Mouse (Mus musculus) hindbrain, embryonic 15.5 days (tissue): ENCODE measurements around the gene Tub. TPM values are rescaled to one million over a fixed set of nuclear protein-coding genes. Genes with fewer than 3 reads are reported as not detected.
A peak's percentile ranks its signal among the peaks of the same experiment; 100 is the strongest.

Source experiments
- ATAC-seq: fragments of 200-750 bp; cut with Nextera tagmentation; 2 replicates; pipeline ENCODE4 v1.8.0; 2017; ENCODE audit warnings: low read depth, moderate number of reproducible peaks, moderate TSS enrichment; ENCODE audit not compliant: low FRiP score
- H3K27ac ChIP-seq: fragments of 300-500 bp; sonication (generic); replicated peaks from 2 replicates; pipeline ENCODE4 v1.5.1; 2015; ENCODE audit warnings: mild to moderate bottlenecking, inconsistent platforms
- H3K27me3 ChIP-seq: fragments of 300-500 bp; sonication (generic); 2 replicates; pipeline ENCODE4 v1.6.1; 2015; ENCODE audit warnings: control low read depth, inconsistent platforms
- H3K36me3 ChIP-seq: fragments of 300-500 bp; sonication (generic); 2 replicates; pipeline ENCODE4 v1.6.1; 2015; ENCODE audit warnings: control low read depth, inconsistent platforms
- H3K4me1 ChIP-seq: fragments of 300-500 bp; sonication (generic); replicated peaks from 2 replicates; pipeline ENCODE4 v1.6.1; 2015; ENCODE audit warnings: control low read depth, inconsistent platforms
- H3K4me2 ChIP-seq: fragments of 300-500 bp; sonication (generic); 2 replicates; pipeline ENCODE4 v1.6.1; 2015; ENCODE audit warnings: moderate library complexity, mild to moderate bottlenecking, inconsistent platforms
- H3K4me3 ChIP-seq: fragments of 300-500 bp; sonication (generic); 2 replicates; pipeline ENCODE4 v1.5.1; 2015; ENCODE audit warnings: mild to moderate bottlenecking, inconsistent platforms
- H3K9ac ChIP-seq: fragments of 300-500 bp; sonication (generic); 2 replicates; pipeline ENCODE4 v1.6.1; 2015; ENCODE audit warnings: inconsistent platforms
- H3K9me3 ChIP-seq: fragments of 300-500 bp; sonication (generic); 2 replicates; pipeline ENCODE4 v1.6.1; 2016; ENCODE audit warnings: control low read depth, inconsistent platforms
- WGBS: fragments of 180-500 bp; shearing (Covaris S2); methylation state at CpG from one replicate; pipeline ENCODE4 v1.1.7; 2015; 5-methylcytosine and 5-hydroxymethylcytosine counted together
- polyA plus RNA-seq: library from polyadenylated mRNA; unstranded; fragments of >200 nt; fragmentation: Nextera tagmentation; extraction: Ambion mirVana; gene quantifications from 2 replicates; pipeline ENCODE4 v1.2.1, GENCODE M21; 2015

Tub gene
- polyA plus RNA-seq, result 45.8 and 51.4 TPM in 2 replicates

DNA sequence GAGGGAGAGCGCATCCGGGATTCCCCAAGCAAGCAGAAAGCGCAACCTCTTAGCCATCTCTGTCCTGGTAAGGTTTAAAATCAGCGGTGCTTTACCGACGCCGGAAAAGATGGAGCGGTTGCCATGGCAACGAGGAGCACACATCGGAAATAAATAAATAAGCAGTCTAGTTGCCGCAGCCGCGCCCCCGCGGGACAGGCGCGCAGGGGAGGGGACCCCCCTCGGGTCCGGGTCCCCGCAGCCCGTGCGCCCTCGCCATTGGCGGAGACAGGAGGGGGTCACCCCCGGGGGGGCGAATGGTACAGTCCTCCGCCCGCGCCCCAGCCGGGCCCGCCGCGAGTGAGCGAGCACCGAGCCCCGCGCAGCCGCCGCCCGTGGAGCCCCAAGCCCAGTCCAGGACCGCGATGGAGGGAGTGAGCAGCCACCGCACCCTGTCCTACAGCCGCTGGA, at the start of gene Tub:
TSS of gene Tub (plus strand) at position 27 of the 450 bp plus-strand sequence.
- Histone ChIP-seq H3K9ac (peak within 1 kb of the TSS; percentile 72), H3K4me3 (peak within 1 kb of the TSS; percentile 69), H3K27ac (peak within 1 kb of the TSS; percentile 85), H3K27me3 (peaks cover 9% of the 10 kb centered on the region; the same call in 1 of the 2 replicates), H3K36me3 (no peaks in the 10 kb centered on the region), H3K4me1 (peaks cover 23% of the 10 kb centered on the region), H3K9me3 (no peaks in the 10 kb centered on the region), H3K4me2 (peak within 1 kb of the TSS; percentile 85)
- WGBS, result under 1% methylated on average over 44 of the region's 44 CpGs
- ATAC-seq, result peak; percentile 87

DNA sequence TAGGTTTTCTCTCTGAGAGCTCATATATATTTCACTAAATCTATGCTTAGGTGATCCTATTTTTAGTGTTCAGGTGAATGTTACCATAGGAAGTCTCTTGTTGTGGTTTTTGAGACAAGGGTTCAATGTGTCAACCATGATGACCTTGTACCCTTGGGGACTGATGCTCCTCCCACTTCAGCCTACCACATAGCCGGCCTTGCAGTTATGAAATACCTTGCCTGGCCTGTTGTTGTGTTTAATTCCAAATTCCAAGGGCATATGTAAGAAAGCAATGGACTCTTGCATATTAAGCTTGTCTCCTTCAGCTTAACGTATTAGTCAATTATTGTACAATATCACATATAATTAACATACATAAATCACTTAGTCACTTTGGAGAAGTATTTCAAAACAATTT, 46.2 kb upstream of the Tub start:
- Histone ChIP-seq H3K27me3 (no peaks in the 10 kb centered on the region), H3K9ac (no peak overlapping the region), H3K4me1 (no peaks in the 10 kb centered on the region), H3K4me3 (no peak overlapping the region), H3K36me3 (no peaks in the 10 kb centered on the region), H3K27ac (no peak overlapping the region), H3K9me3 (no peaks in the 10 kb centered on the region), H3K4me2 (no peak overlapping the region)
- no peak for ATAC-seq
- WGBS, result 75% methylated on average over 2 of the region's 2 CpGs

DNA sequence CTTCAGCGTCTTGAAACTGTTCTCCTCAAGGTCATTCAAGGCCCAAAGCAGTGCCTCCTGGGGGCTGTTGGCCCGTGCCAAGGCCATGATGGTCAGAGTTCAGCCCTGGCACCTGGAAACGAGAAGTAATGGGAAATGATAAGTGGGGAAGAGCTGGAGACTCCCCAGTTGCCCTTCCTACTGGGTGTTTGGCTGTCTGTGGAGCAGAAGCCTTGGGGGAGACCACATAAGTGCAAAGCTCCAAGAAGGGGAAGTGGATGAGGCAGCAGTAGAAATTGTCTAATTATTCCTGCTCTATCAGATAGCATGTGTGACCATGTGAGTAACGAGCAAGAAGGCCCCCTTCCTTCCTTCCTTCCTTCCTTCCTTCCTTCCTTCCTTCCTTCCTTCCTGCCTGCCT, 23.1 kb upstream of the Tub start:
- Histone ChIP-seq H3K4me2 (no peak overlapping the region), H3K9me3 (no peaks in the 10 kb centered on the region), H3K4me3 (no peak overlapping the region), H3K9ac (no peak overlapping the region), H3K27ac (no peak overlapping the region), H3K27me3 (no peaks in the 10 kb centered on the region), H3K4me1 (no peaks in the 10 kb centered on the region), H3K36me3 (no peaks in the 10 kb centered on the region)
- 76% methylated on average over 4 of the region's 4 CpGs for WGBS
- no peak for ATAC-seq

DNA sequence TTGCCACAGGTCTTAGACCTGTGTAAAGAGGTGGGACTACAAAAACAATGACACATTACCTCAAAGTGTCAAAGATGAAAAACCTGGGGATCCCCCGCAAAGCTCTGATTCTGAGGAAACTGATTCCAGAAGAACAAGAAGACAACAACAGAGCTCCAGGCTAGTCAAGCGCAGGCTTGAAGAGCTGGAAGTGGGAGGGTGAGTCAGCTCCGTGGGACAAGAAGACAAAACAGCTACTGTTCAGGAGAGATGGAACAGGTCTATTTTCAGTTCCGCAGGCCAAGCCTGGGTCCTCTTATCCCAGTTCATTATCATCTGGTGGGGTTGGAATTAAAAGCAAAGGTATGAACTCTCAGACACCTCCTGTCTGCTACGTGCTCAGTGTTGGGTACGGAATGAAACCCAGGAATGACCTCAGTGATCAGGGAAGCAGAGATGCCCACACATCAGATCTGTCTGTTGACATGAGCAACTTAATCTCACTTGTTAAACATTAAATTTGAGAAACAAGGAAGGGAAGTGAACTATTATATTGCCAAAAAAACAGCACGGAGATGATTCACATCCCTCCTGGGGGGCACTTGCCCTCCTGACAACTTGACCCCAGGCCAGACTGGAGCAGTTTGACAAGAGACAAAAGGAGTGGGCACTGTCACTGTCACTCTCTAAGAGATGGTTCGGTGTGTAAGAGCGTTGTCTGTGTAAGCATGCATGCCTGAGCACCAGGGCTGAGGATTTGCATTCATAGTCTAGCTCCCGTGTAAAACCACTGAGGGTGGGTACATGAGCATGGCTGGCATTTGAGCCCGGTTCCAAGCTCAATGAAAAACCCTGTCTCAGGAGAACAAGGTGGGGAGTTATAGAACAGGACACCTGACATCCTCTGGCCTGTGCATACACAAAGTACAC, 21.6 kb upstream of the Tub start:
- Histone ChIP-seq H3K36me3 (no peaks in the 10 kb centered on the region), H3K27ac (no peak overlapping the region), H3K4me3 (no peak overlapping the region), H3K4me2 (no peak overlapping the region), H3K27me3 (no peaks in the 10 kb centered on the region), H3K9ac (no peak overlapping the region), H3K4me1 (no peaks in the 10 kb centered on the region), H3K9me3 (no peaks in the 10 kb centered on the region)
- WGBS, result 86% methylated on average over 11 of the region's 11 CpGs
- no peak for ATAC-seq

DNA sequence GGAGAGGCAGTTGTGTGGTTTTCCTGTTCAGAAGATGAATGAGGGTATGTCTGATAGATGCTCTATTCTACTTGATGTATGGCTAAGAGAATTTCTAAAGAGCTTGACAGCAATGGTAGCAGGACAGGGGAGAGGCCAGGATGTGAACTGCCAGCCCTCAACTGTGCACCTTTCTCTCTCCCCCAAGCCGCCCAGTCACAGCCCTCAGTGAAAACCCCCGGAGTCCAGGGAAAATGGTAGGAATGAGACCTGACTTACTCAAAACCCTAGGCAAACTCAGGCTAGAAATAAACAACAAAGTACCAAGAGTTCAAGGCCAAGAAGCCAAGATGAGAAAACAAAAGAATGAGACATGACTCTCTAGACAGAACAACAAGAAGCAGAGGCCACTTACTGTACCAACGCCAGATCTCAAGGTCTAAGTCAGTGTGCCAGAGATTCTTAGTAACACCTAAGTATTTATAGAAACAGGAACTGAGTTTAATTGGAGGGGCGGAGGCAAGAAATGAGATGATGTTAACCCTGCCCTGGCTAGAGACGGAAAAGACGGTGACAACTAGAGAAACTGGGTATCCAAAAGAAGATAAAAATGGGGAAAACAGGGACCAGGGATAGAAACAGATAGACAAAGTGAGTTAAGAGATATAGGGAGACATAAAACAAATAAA, 20.3 kb upstream of the Tub start, which contains the start of gene Nlrp10:
TSS of gene Nlrp10 (minus strand) at position 453 of the 668 bp plus-strand sequence.
- Histone ChIP-seq H3K4me1 (peaks cover 1% of the 10 kb centered on the region), H3K9me3 (no peaks in the 10 kb centered on the region), H3K36me3 (no peaks in the 10 kb centered on the region), H3K4me3 (no peak within 1 kb of the TSS), H3K27ac (no peak within 1 kb of the TSS), H3K9ac (no peak within 1 kb of the TSS), H3K27me3 (no peaks in the 10 kb centered on the region), H3K4me2 (no peak within 1 kb of the TSS)
- 87% methylated on average over 6 of the region's 6 CpGs for WGBS
- no peak for ATAC-seq

DNA sequence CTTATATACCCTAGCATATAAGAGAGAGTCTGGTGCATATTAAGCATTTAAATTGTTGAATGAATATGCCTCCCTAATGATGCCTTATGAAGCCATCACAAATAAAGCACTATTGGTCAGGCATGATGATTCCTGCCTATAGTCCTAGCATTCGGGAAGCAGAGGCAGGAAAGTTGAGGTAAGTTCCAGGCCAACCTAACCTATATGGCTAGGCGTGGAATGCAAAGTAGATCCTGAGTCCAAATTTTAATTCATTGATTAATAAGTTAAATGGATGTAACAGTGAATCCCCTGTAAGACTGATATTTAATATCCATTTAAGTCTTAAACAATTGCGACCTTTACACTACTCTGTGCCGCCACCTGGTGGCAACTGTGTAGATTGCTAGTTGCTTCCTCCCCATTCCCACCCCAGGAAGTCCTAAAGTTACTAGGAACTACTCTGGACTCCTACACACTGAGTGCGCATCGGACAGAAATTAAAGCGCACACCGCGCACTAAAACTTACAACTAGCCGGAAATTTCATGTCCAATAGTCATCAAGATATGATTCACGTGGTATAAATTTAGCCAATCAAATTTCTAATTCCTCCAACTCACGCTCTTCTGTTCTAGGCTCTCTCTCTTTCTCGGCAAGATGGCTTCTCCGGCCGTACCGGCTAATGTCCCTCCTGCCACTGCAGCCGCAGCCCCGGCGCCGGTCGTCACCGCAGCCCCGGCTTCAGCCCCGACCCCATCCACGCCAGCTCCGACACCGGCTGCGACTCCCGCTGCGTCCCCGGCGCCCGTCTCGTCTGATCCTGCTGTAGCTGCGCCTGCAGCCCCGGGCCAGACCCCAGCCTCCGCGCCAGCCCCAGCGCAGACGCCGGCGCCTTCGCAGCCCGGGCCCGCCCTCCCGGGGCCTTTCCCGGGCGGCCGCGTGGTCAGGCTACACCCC, 16.1 kb upstream of the Tub start, which contains the start of gene Eif3f:
TSS of gene Eif3f (plus strand) at position 624 of the 938 bp plus-strand sequence.
- Histone ChIP-seq H3K9ac (peak within 1 kb of the TSS; percentile 91), H3K9me3 (no peaks in the 10 kb centered on the region), H3K27ac (peak within 1 kb of the TSS; percentile 86), H3K4me3 (peak within 1 kb of the TSS; percentile 84), H3K27me3 (no peaks in the 10 kb centered on the region), H3K4me1 (peaks cover 21% of the 10 kb centered on the region), H3K36me3 (peaks cover 25% of the 10 kb centered on the region), H3K4me2 (peak within 1 kb of the TSS; percentile 95)
- 2% methylated on average over 50 of the region's 50 CpGs for WGBS
- ATAC-seq, result peak; percentile 97

DNA sequence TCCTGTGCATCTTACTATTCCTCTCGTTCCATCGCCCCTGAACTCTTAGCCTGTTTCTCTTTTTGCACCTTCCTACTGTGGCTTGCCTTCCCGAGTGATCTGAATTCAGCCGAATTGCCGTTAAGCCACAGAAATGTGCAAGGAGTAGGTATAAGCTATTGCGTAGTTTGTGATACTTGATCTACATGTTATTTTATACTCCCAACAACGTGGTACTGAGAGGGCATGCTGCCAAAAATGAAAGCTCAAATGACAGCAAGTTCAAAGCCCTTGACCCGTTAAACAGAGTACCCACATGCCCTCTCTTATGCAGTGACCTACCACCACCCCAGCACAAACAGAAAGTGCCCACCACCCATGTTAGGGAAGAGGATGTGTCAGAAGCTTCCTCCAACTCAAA, 15.3 kb upstream of the Tub start:
- H3K9ac ChIP-seq, result peak overlapping the region; percentile 91
- no peaks in the 10 kb centered on the region for H3K9me3 ChIP-seq
- H3K27me3 ChIP-seq, result no peaks in the 10 kb centered on the region
- peak overlapping the region; percentile 95 for H3K4me2 ChIP-seq
- peak overlapping the region; percentile 84 for H3K4me3 ChIP-seq
- peaks cover 21% of the 10 kb centered on the region for H3K4me1 ChIP-seq
- ATAC-seq, result no peak
- H3K27ac ChIP-seq, result peak overlapping the region; percentile 86
- 5% methylated on average over 8 of the region's 8 CpGs for WGBS
- H3K36me3 ChIP-seq, result peaks cover 32% of the 10 kb centered on the region

DNA sequence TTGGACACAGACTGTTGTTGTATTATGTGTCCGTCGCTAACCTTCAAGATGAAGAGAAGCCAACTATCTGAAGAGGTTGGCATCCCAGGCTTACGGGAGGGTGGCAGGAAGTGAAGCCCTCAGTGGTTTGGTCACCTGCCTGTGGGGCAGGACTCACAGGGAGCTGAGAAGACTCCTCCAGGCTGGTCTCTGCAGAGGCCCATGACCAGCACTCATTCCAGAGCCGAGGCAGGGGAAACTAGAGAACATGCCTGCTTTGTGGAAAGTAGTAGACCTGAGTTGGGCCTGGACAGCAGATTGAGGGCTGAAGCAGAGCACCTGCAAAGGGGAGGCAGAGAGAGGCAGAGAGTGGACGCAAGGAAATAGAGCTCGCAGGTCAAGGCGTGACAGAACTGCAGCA, 14.7 kb upstream of the Tub start:
- Histone ChIP-seq H3K27me3 (no peaks in the 10 kb centered on the region), H3K9ac (peak overlapping the region; percentile 91), H3K4me3 (peak overlapping the region; percentile 84), H3K4me2 (peak overlapping the region; percentile 95), H3K9me3 (no peaks in the 10 kb centered on the region), H3K27ac (no peak overlapping the region), H3K4me1 (peaks cover 21% of the 10 kb centered on the region), H3K36me3 (peaks cover 38% of the 10 kb centered on the region)
- WGBS, result 91% methylated on average over 7 of the region's 7 CpGs
- ATAC-seq, result no peak

DNA sequence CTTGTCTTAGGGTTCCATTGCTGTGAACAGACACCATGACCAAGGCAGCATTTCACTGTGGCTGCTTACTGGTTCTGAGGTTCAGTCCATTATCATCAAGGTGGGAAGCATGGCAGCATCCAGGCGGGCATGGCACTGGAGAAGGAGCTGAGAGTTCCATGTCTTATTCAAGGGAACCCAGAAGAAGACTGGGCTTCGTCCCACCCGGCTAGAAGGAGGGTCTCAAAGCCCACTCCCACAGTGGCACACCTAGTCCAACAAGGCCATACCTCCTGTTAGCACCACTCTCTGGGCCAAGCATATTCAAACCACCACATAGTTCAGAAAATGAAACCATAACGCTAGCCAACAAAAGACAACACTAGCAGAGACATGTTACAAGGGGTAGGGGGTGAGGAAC, 13.5 kb upstream of the Tub start:
- peaks cover 21% of the 10 kb centered on the region for H3K4me1 ChIP-seq
- no peaks in the 10 kb centered on the region for H3K9me3 ChIP-seq
- 97% methylated on average over 4 of the region's 4 CpGs for WGBS
- no peaks in the 10 kb centered on the region for H3K27me3 ChIP-seq
- H3K9ac ChIP-seq, result no peak overlapping the region
- peaks cover 50% of the 10 kb centered on the region for H3K36me3 ChIP-seq
- H3K4me3 ChIP-seq, result no peak overlapping the region
- no peak overlapping the region for H3K27ac ChIP-seq
- ATAC-seq, result no peak
- H3K4me2 ChIP-seq, result 0 out of 2 replicates have a peak overlapping the region, but pooled peaks have one; percentile 95

DNA sequence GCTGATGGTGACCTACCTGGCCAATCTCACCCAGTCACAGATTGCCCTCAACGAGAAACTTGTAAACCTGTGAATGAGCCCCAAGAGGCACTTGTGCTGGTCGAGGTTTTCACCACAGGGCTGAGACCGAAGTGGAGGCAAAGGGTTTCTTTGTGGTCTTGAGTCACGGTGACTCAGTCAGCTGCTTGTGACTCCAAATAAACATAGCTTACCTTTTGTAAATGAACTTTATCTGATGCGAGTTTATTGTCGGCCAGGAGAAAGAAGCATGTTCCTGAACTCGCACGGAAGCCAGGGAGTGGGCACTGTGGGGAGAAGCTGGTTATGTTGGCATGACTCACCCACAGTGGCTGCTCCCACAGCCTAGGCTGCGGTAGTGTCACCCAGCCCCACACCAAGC, 8.7 kb upstream of the Tub start:
- 93% methylated on average over 9 of the region's 9 CpGs for WGBS
- Histone ChIP-seq H3K4me3 (no peak overlapping the region), H3K4me1 (peaks cover 3% of the 10 kb centered on the region), H3K9me3 (no peaks in the 10 kb centered on the region), H3K4me2 (no peak overlapping the region), H3K36me3 (peaks cover 68% of the 10 kb centered on the region), H3K27ac (no peak overlapping the region), H3K27me3 (no peaks in the 10 kb centered on the region), H3K9ac (no peak overlapping the region)
- no peak for ATAC-seq

DNA sequence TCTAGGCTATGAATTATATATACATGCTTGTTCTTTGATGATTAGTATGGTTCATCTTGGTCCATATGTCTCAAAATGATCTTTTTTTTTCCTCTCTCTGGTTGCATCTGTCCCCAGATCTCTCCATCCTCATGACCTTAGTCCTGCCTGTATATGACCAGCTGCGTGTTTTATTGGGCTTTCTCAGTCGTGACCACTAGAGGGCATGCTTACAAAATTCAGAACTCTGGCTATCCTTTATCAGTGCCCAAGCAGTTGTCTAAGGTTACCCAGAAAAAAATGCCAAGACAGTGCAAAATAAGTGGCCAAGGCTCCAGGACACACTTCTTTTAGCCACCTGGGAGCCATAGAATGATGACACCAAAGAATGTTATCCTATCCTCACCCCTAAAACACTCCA, 6.1 kb upstream of the Tub start:
- Histone ChIP-seq H3K36me3 (peaks cover 47% of the 10 kb centered on the region), H3K4me3 (no peak overlapping the region), H3K9me3 (no peaks in the 10 kb centered on the region), H3K27ac (no peak overlapping the region), H3K4me1 (no peaks in the 10 kb centered on the region), H3K9ac (no peak overlapping the region), H3K27me3 (no peaks in the 10 kb centered on the region), H3K4me2 (no peak overlapping the region)
- WGBS, result 2% methylated on average over 2 of the region's 2 CpGs
- peak; percentile 70; the same call in 1 of the 2 replicates for ATAC-seq
